Mouse (Mus musculus) embryonic fibroblast, embryonic 13.5 days (primary cell): ENCODE data around the gene Tax1bp1.
"Not testable (repeated sequence)": the region's sequence is repeated elsewhere in the genome, so short reads cannot be mapped to it uniquely, and the experiment has no call there.

Experiments
- CTCF ChIP-seq: IDR thresholded peaks from 2 replicates; pipeline ENCODE4 v1.5.1; 2011; ENCODE audit warnings: mild to moderate bottlenecking, control low read depth, low read length, moderate library complexity, borderline replicate concordance; ENCODE audit not compliant: insufficient read depth
- POLR2A ChIP-seq: IDR thresholded peaks from 2 replicates; pipeline ENCODE4 v1.6.1; 2011; ENCODE audit warnings: low read depth, mild to moderate bottlenecking, control low read depth, low read length, moderate library complexity

GRCm38 (mm10) chr6:52677534-52677933, 36.0 kb upstream of the Tax1bp1 start:
- not testable (repeated sequence) for TF ChIP-seq POLR2A, CTCF
